Mouse (Mus musculus) embryo, embryonic 9.5 days (tissue): ENCODE results near the gene Nfix.

Experiments used
- DNase-seq: peaks from one replicate; pipeline ENCODE4 v3.0.0-alpha.2; 2017; ENCODE audit errors: extremely low spot score

Gene Nfix

DNA sequence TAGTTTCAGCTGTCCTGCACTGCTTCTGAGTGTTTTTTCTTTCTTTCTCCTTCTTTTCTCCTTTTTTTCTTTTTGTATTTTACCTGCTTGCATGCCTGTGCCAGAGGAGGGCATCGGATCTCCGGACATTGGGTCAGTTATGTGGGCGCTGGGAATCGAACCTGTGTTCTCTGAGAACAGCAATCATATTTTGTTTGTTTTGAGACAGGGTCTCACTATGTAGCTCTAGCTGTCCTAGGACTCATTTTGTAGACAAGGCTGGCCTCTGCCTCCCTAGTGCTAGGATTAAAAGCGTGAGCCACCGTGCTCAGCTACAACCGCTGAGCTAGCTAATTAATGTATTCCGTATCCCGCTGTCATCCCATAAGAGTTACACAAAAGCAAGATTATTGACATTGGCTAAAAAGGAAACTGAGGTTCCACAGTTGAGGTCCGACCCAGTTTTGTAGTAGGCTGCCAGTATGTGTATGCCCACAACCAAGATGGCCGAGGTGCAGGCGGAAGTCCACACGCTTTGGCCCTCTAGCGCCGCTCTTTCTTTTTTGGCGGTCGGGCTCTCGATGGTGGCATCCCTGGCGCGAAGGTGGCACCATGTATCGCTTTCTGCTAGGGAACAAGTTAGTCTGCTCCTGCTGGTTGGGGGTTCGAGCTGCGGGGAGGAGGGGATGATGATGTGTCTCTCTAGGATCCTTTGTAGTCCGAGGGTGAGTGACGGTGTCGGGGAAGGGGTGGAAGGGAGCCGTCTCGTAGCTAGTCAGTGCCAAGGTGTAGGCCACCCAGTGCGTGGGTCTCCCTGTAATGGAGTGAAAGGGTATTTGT, 135.4 kb downstream of the Nfix start:
- DNase-seq, result peak; percentile 84

DNA sequence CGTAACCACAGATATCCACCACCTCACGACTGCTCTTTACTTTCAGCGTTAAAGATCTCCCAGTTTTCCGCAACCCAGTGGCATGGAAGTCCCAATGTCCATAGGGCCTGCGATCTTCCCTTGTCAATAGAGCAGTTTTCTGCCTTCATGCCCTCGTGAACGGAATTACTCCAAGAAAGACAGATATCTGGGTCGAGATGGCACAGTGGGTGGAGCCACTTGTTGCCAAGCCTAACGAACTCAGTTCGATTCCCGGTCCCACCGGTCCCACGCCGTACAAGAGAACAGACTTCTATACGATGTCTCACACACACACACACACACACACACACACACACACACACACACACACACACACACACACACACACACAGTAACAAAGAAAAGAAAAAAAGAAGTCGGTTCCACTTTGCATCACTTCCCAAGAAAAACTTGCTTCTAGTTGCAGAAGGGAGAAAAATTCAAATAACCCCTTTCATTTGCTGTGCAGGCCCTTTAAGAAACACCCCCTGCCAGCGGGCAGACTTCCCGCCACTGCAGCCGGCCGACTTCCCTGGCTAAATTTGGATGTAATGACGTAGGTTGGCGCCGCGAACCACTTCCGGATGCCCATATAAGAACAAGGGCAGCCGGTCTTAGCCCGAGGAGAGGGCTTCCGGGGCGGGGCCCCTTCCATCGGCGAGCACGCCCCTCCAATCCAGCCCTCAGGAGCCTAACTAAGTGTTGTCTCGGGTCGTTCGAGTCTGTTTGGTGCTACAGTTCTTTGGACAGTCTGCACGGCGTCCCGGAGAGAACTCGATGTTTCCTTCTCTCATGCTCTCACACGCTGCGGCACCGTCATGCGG, 136.4 kb downstream of the Nfix start:
- peak; percentile 96 for DNase-seq

DNA sequence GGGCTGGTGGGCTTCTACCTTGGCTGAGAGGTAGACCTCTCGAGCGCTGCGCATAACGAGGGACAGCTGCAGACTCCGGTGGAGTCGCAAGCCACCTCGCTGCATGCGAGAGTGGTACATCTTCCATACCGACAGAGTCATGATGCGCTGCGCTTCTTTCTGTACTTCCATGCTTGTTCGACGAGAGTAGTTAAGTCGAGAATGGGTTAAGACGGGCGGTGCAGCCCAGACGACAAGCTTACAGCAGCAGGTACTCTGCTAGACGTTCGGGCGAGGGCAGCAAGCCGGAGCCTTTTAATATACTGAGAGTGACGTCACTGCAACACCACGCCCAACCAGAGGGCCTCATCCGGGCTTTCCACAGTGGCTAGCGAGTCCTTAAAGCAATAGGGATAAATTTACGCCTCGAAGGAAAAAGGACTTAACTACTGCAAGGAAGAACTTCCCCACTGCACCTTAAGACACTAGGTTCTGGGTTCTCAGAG, 137.5 kb downstream of the Nfix start, which contains the start of gene Ier2:
Gene Ier2, minus strand, starts transcription at position 272 of the 485 bp plus-strand sequence.
- peak; percentile 98 for DNase-seq

DNA sequence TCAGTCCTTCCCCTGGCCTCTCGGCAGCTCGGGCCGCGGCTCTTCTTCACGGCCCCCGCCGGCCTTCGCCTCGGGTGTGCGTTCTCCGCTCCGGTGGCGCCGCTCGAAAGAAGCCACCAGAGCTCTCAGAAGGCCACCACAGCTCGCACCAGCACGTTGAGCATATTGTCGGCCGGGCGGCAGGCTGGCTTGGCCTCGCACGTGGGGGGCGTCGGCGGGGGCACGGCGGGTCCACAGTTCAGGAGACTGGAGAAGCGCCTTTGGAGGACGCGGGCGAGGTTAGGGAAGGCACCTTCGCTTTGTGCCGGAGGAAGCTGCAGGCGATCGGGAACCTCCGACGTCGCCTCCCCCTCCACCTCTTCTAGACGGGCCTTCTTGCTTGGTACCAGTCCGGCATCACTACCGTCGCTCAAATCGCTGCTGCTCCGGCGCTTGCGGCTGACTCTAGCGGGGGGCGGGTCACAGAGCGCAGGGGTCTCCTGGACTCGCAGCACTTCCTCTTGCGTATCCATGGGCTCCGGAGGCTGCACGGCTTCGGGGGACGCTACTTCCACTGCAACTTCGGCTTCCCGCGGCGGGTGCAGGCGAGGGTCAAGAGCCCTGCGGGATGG, 138.1 kb downstream of the Nfix start:
- DNase-seq, result no peak

DNA sequence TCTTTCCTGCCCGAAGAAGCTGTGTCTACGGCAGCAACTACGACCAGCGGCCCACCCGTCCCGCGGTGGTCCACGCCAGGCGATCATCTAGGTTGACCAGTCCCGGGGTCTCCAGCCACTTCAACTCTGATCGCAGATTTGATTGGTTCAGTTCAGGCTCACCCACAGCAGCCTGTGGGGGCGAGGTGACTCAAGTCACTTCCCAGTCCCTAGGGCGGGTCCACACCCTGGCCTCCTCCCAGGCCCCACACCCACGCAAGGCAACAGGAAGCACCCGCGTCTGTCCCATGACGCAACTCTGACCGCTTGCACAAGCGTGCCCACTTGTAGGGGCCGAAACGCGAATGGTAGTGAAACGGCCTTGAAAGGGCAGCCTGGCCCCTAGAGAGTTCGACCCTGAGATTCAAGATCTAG, 138.7 kb downstream of the Nfix start:
- peak; percentile 83 for DNase-seq

DNA sequence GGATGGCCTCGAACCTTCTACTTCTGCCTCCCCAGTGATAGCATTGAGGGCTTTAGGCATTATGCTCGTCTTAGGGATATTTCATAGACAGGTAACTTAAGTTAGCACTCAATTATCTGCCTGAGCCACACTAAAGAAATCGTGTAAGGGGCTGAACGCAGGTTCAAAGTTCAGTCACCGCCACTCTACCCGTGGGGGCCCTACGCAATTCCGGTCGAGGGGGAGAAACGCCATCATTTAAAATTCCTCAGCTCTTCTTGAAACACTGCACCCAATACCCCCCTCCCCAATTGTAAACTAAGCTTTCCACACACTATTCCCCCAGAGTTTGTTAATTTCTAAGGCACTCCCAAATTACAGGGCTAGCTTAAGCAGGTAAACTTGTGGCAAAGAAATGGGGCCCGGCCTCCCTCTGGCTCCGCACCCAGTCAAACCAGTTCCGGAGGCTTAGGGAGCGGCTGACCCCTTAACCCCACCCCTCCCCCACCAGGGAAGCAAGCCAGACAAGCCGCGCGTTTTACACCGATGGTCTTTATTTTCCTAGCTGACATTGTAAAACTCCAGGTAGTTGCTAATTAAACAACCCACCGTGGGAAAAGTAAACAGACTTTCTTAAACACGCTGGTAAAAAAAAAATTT, 139.2 kb downstream of the Nfix start:
- no peak for DNase-seq

DNA sequence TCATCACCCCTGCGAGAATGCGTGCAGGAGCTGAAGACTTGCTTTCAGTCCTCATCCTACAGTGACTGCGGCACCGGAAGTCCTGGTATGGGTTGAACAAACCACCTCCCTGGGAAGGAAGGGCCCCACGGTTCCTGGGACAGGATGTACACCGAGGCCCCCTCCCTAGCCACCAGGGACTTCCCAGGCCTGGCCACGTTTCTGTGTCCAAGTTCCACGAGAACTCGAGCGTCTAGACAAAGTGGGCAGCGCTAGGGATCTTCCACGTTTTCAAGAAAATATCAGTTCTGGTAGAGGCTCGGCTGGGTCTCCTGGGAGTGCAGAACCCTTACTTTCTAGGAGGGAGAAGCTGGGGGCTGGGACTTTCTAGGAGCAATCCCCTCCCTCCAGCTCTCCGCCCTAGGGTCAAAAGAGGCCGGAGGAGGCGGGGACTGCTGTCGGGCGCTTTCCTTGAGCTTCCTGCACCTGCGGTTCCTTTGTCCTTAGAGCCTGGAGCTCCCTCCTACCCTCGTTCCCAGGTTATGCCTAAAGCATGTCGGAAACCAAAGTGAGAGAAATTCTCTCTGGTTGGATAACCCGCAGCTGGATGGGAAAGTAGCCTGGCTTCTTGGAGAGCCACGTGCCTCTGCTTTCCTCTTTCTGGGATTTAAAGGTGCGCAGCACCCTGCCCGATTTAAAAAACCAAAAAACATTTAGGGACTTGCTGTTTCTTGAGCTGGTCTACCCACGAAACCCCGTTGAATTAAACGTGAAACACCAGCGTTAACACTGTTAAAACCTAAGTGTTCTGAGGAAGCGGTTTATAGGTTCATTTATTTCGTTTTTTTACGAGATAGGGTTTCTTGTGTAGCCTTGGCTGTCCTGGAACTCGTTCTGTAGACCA, 140.0 kb downstream of the Nfix start:
- peak; percentile 89 for DNase-seq

DNA sequence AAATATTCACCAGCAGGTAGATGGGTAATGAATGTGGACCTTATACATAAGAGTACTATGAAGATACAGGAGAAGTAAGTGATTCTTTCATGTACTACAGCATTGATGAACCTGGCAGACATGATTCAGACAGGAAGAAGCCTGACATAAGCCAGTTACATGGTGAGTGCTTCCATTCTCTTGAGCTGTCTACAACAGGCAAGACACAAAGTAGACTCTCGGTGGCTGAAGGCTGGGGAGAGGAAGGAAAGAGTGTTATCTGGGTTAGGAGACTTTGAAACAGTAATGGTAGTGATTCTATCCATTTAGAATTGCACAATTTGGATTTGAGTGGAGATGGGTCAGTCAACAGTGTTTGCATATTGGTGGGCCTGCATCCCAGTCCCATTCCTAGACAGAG, 141.2 kb downstream of the Nfix start:
- no peak for DNase-seq

DNA sequence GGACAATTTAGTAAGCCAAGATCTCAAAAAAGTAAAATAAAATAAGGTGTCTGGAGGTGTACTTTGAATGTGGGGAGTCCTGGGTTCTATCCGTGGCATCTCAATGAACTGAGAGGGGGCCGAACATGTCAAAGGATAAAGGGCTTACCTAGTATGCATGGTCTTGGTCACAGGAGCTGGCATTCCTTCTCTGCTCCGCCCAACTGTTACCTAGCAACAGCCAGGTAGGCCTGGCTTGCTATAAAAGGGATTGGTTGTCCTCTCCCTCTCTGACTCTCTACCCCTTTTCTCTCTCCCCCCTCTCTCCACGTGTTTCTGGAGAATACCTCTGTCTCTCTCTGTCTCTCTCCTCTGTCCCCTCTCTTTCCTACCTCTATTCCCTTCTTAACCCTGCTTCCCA, 142.5 kb downstream of the Nfix start:
- DNase-seq, result no peak

DNA sequence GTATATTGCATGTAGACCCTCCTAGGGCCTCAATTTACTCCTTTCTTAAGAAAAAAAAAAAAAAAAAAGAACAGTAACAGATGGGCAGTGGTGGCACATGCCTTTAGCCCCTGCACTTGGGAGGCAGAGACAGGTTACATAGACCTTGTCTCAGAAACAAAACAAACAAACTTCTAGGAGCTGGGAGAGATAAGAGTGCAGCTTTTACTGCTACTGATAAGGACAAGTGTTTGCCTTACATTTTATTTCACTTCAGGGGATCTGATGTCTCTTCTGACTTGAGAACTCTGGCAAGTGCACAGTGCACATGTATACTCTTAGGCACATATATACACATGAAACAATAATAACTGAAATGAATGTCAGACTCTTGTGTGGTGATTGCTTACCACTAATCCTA, 142.9 kb downstream of the Nfix start:
- no peak for DNase-seq

DNA sequence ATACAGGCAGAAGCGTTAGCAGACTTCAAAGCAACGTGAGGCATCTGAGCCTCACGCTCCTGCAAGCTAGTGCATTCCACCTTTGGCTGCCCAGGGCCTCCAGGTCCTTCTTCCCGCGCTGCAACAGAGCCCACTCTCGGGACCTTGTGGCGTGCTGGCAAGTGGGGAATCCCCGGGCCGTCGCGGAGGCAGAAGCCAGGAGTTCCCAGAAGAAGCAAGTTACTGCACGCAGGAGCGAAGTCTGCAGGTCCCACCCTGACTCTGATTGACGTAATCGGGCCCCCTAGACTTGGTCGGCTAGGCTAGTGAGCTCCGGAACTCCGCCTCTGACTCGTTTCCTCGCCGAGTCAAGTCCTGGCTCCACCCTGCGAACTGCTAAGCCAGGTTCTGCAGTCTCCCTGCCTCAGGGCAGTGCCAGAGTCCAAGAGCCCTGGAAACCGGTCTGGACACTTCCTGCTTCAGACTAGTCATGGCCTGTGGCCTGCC, 143.5 kb downstream of the Nfix start:
- DNase-seq, result peak; percentile 82

DNA sequence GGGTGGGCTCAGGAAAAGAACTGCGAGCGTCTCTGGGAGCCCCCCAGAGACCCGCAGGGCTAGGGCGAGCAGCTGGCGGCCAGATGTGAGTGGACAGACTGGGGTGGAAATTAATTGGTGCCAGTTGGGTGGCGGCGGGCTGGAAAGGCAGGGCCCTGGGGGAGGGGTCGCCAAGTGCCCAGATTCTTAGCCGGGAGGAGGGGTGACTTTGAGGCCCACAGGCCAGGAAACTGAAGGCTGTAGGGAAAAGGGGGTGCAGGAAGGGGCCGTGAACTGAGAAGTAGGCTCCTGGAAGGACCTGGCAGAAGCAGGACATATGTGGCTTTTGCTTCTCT, 144.0 kb downstream of the Nfix start:
- DNase-seq, result peak; percentile 88

DNA sequence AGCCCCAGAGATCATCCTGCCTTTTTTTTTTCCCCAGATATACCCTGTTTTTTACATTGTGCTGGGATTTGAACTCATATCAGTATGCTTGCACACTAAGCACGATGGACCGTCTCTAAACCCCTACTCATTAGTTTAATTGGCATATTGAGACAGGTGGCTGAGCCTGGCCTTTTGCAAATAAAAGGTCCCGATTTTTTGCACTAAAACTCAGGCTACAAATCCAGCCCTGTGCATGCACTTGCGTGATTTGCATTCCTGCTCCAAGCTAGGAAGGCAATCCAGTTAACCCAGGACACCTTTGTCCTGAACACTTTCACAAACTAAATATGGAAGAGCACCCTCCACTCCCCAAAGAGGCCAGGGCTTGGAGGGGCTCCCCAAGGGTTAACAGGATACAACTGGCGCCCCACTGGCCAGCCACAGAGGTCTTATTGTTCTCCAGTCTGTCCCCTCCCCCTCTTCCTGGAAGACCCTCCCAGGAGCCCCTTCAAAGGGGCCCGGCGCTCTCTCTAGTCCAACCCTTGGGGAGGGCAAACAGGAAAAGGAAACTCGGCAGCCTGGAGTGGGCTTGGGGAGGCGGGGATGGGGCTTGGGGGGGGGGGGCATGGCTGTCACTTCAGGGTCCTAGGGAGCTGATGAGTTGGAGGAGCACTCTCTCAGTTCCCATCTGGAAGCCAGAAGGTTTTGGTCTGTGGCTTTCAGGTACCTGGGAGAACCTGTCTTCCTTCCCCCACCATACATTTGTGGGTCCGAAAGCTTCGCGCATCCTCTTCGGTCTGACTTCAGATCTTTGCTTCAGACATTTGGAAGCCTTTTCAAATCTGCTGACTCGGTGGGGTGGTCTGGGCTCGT, 144.6 kb downstream of the Nfix start:
- peak; percentile 89 for DNase-seq

DNA sequence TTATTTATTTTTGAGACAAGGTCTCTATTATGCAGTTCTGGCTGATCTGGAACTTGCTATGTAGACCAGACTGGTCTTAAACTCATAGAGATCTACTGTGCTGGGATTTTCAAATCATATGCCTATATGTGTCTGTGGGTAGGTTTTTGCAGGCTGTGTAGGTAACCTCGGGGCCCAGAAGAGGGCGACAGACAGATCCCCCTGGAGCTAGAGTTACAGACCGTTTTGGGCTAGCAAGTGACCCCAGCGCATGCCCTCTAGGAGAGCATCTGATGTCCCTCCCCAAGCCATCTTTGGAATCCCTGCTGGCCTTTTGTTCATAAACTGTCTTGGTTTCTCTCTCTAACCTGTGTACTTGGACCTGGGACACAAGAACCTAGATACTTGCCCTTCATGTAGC, 145.5 kb downstream of the Nfix start:
- DNase-seq, result peak; percentile 56

DNA sequence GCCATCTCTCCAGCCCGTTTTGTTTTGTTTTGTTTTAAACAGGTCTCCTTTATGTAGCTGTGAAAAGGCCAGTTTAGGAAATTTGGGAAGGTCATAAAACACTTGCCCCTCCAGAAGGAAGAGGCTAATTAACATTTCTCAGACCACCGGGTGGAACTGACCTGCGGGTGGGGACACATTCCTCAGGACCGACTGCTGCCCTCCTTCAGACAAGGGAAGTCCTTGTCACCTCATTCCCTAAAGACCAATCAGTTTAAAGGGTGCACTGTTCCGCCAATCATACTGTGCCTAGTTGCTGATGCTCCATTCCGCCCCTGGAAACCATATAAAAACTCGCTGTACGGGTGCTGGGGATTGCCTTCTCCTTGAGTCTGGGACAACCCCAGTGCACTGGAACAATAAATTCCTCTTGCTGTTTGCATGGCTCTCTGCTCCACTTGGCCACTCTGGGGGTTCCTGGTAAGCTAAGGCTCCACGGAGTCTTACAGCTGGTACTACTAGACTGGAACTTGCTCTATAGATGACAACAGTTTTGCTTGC, 147.0 kb downstream of the Nfix start:
- no peak for DNase-seq

DNA sequence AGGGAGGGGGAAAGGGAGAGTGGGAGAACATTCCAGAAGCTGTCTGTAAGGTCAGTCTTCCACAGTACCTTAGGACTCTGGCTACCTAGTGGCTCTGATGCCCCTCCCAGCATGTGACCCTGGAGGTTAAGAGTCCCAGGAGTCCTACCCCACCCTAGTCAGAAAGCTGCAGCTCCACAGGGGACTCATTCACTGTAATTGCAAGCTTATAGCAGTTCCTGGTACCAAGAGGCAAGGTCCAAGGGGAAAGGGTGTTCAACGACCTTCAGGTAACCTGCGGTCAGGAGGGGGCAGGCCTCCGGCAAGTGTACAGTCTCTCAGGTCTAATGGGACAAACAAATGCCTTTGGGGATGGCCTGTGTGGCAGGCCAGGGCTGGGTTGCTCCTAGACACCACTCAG, 149.9 kb downstream of the Nfix start:
- no peak for DNase-seq
